Mouse (Mus musculus): ENCODE data around the gene Mdh2.

GRCm38 (mm10) chr5:135777796-135778470 lies 347 bp upstream of the Mdh2 start, which contains the start of gene Styxl1:
- TF ChIP-seq HCFC1 (IDR thresholded peaks at IDR 0.05; ENCODE audit: borderline replicate concordance, insufficient read depth, low read length): no peak
- TF ChIP-seq ZNF384 (IDR thresholded peaks at IDR 0.05; ENCODE audit: low read depth, low read length): no peak
- no peak for TF ChIP-seq CHD2 (IDR thresholded peaks at IDR 0.05; ENCODE audit: low read depth, low read length)
- TF ChIP-seq MAFK (IDR thresholded peaks at IDR 0.05; ENCODE audit: insufficient read depth, low read depth, low read length): no peak
- TF ChIP-seq ZC3H11A (IDR thresholded peaks at IDR 0.05; ENCODE audit: borderline replicate concordance, low read depth, low read length): no peak

Measured in ES-E14 (cell line).